Mouse (Mus musculus): Measurements from ENCODE around the gene Sox15. TPM values are rescaled to one million over a fixed set of nuclear protein-coding genes. Genes with fewer than 3 reads are reported as not detected.

The Sox15 gene
- total and polyA plus RNA-seq, 3 experiments = 0.17 to 0.54 TPM; not detected in 1

GRCm38 (mm10) chr11:69633128-69633866 lies 21.8 kb upstream of the Sox15 start:
- dilution Hi-C loops (cut with MboI; ENCODE audit: extremely low pct_ligation_motif_present, extremely low pct_unique_long_range_greater_than_20kb, low sequenced_read_pairs) = no loop called here
- peak overlapping the region; percentile 90 to 95 (median 90) for H3K4me3 ChIP-seq (replicated peaks in 1 of 3; ENCODE audit: low read depth in 2 of 3, low read length in 2 of 3, poor library complexity in 1 of 3)
- peaks cover 4 to 20% of the 10 kb centered on the region in 2 experiments for H3K36me3 ChIP-seq (replicated peaks in 1 of 2; ENCODE audit: control insufficient read depth in 1 of 2, insufficient read depth in 1 of 2, low read length in 1 of 2)
- peak; percentile 50 for DNase-seq (ENCODE audit: extremely low read depth)
- H3K27ac ChIP-seq (ENCODE audit: insufficient read depth, low read depth) = peak overlapping the region; percentile 73
- in situ Hi-C loops (cut with MboI; ENCODE audit: low pct_ligation_motif_present, low pct_unique_long_range_greater_than_20kb, low sequenced_read_pairs) = no loop called here
- no peaks in the 10 kb centered on the region for H3K9me3 ChIP-seq (replicated peaks; ENCODE audit: low read length)
- H3K4me2 ChIP-seq (ENCODE audit: insufficient read depth, low read depth, poor library complexity, severe bottlenecking) = peak overlapping the region; percentile 89
- H3K9ac ChIP-seq (ENCODE audit: insufficient read depth, low read depth) = peak overlapping the region; percentile 94
- peaks cover 49% of the 10 kb centered on the region for H3K79me2 ChIP-seq (replicated peaks; ENCODE audit: control insufficient read depth, extremely low read depth, insufficient read depth, poor library complexity, severe bottlenecking)
- peaks cover 0 to 52% of the 10 kb centered on the region in 2 experiments; a peak in 2 of 4 replicates for H3K4me1 ChIP-seq (ENCODE audit: control insufficient read depth in 1 of 2, insufficient read depth in 2 of 2)
- H3K27me3 ChIP-seq (replicated peaks) = no peaks in the 10 kb centered on the region
- TF ChIP-seq CHD2 (IDR thresholded peaks at IDR 0.05; ENCODE audit: low read length) (peak; percentile 51), RAD21 (IDR thresholded peaks at IDR 0.05; ENCODE audit: low read depth, low read length) (no peak), USF2 (conservative IDR thresholded peaks at IDR 0.05; ENCODE audit: low read depth, low read length) (no peak), SIN3A (IDR thresholded peaks at IDR 0.05; ENCODE audit: low read length) (peak; percentile 13; the same call in 1 of the 2 replicates), GABPA (IDR thresholded peaks at IDR 0.05; ENCODE audit: insufficient replicate concordance, low read depth, low read length) (no peak), TBP (conservative IDR thresholded peaks at IDR 0.05; ENCODE audit: low read depth, low read length) (no peak), ZMIZ1 (IDR thresholded peaks at IDR 0.05; ENCODE audit: low read depth, low read length) (no peak), RCOR1 (conservative IDR thresholded peaks at IDR 0.05; ENCODE audit: low read depth, low read length) (no peak), SMC3 (IDR thresholded peaks at IDR 0.05; ENCODE audit: low read depth, low read length) (no peak), UBTF (IDR thresholded peaks at IDR 0.05; ENCODE audit: low read depth, low read length) (peak; percentile 99), MAX (IDR thresholded peaks at IDR 0.05; ENCODE audit: low read length) (no peak), PAX5 (IDR thresholded peaks at IDR 0.05; ENCODE audit: low read length) (no peak), ZNF384 (IDR thresholded peaks at IDR 0.05; ENCODE audit: low read depth, low read length) (peak; percentile 92), BHLHE40 (IDR thresholded peaks at IDR 0.05; ENCODE audit: low read depth, low read length) (no peak), ELF1 (IDR thresholded peaks at IDR 0.05; ENCODE audit: low read depth, low read length) (no peak)

- in situ Hi-C loops (cut with MboI; ENCODE audit: low pct_ligation_motif_present, low pct_unique_long_range_greater_than_20kb, low sequenced_read_pairs) = no loop called here
Measured at GRCm38 (mm10) chr11:69635471-69635870, 19.6 kb upstream of the Sox15 start.

More at GRCm38 (mm10) chr11:69635471-69635870, 19.6 kb upstream of the Sox15 start:
- Histone ChIP-seq H3K36me3 (replicated peaks in 1 of 2; ENCODE audit: control insufficient read depth in 1 of 2, insufficient read depth in 1 of 2, low read length in 1 of 2) (peaks cover 11 to 36% of the 10 kb centered on the region in 2 experiments), H3K27ac (ENCODE audit: insufficient read depth, low read depth) (no peak overlapping the region), H3K4me3 (replicated peaks in 1 of 3; ENCODE audit: low read depth in 2 of 3, low read length in 2 of 3, poor library complexity in 1 of 3) (no peak overlapping the region), H3K27me3 (replicated peaks) (no peaks in the 10 kb centered on the region), H3K9me3 (replicated peaks; ENCODE audit: low read length) (no peaks in the 10 kb centered on the region), H3K4me2 (ENCODE audit: insufficient read depth, low read depth, poor library complexity, severe bottlenecking) (peak overlapping the region; percentile 89; the same call in 1 of the 2 replicates), H3K79me2 (replicated peaks; ENCODE audit: control insufficient read depth, extremely low read depth, insufficient read depth, poor library complexity, severe bottlenecking) (peaks cover 52% of the 10 kb centered on the region), H3K4me1 (ENCODE audit: control insufficient read depth in 1 of 2, insufficient read depth in 2 of 2) (peaks cover 0 to 47% of the 10 kb centered on the region in 2 experiments; a peak in 2 of 4 replicates), H3K9ac (ENCODE audit: insufficient read depth, low read depth) (0 out of 2 replicates have a peak overlapping the region, but pooled peaks have one; percentile 94)
- dilution Hi-C loops (cut with MboI; ENCODE audit: extremely low pct_ligation_motif_present, extremely low pct_unique_long_range_greater_than_20kb, low sequenced_read_pairs) = no loop called here
- no peak for TF ChIP-seq EP300 (IDR thresholded peaks at IDR 0.05; ENCODE audit: low read length)
- TF ChIP-seq SIN3A (IDR thresholded peaks at IDR 0.05; ENCODE audit: low read length) = 0 out of 2 replicates have a peak, but pooled peaks have one; percentile 8
- peak; percentile 29 for DNase-seq (ENCODE audit: extremely low read depth)
